Mouse (Mus musculus): Measurements from ENCODE around the gene Gm6034.

- TF ChIP-seq POLR2A (IDR thresholded peaks at IDR 0.05; ENCODE audit: control insufficient read depth in 1 of 2, insufficient read depth in 1 of 2, low read depth in 1 of 2, low read length in 2 of 2, poor library complexity in 1 of 2) (no peak), EP300 (IDR thresholded peaks at IDR 0.05; ENCODE audit: low read depth in 1 of 2, low read length in 2 of 2) (no peak), CTCF (IDR thresholded peaks at IDR 0.05 in 2 of 3, conservative IDR thresholded peaks at IDR 0.05 in 1 of 3; ENCODE audit: control insufficient read depth in 1 of 3, insufficient read depth in 1 of 3, low read depth in 2 of 3, low read length in 3 of 3, poor library complexity in 1 of 3, severe bottlenecking in 1 of 3) (no peak)
Observed at GRCm38 (mm10) chr17:36027663-36028062, 15.1 kb upstream of the Gm6034 start.
